Comparison of ENCODE assay signal across 11 mouse cellular contexts in the genomic region with DNA sequence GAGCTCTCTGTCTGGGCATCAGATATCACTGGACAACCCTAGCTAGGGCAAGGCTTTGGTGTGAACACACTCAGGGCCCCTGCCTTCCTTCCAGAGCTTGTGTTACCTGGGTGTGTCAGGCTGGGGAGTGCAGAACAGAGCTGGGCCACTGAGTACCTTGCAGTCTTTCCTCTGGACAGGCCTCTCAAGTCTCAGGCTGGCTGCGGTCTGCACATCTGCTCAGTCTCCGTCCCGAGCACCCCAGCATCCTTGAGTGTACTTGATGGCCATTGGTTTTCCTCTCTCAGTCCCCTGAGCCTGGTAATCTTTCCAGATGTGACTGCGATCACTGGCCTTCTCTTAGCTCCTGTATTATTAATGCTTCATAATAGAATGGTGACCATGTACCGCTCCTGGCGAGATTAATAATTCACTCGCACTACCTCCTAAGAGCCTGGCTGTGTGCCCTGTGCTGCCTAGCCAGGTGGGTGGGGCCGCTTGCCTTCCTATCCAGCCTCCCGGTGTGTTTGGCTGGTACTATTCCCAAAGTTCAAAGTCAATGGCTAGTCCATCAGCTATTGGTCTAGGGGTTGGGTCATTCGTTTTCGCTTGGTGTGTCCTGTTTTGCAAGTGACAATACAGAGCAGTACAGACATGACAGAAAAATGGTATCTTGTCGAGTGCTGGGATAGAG. TPM values are rescaled to one million over a fixed set of nuclear protein-coding genes. Genes with fewer than 3 reads are reported as not detected.
DNase-seq lines count a peak whose midpoint lies in the region; ATAC-seq and TF ChIP-seq lines count a peak whose summit lies in the region.
"Had no signal": no experiment of that assay in that cellular context is flagged by ENCODE, and none has a peak within 500 bp of the region (broad histone marks: within the 10 kb centered on the region; RNA-seq: fewer than 3 reads in every experiment).

No protein-coding gene starts in this region.

- intact Hi-C loops in gastrocnemius, adult 2 months (cut with DNase I): no loop called here

- H3K4me3 ChIP-seq in gastrocnemius, adult 2 months: no peak overlapping the region
- no peak overlapping the region for H3K4me3 ChIP-seq in heart, postnatal 0 days (ENCODE audit: low read depth, low read length)
- no peak overlapping the region for H3K4me3 ChIP-seq in kidney, embryonic 16.5 days (ENCODE audit: low read length)
- H3K4me3 ChIP-seq in lung, embryonic 16.5 days (ENCODE audit: low read length): no peak overlapping the region
- H3K4me3 ChIP-seq: embryonic facial prominence, embryonic 15.5 days; midbrain, embryonic 12.5 days had no signal

- TF ChIP-seq CTCF in gastrocnemius, adult 2 months (IDR thresholded peaks at IDR 0.05): no peak
- TF ChIP-seq CTCF in heart, postnatal 0 days (IDR thresholded peaks at IDR 0.05; ENCODE audit: low read depth): no peak

- H3K27ac ChIP-seq in gastrocnemius, adult 2 months: peak overlapping the region; percentile 85
- H3K27ac ChIP-seq in heart, postnatal 0 days (ENCODE audit: low read depth): peak overlapping the region; percentile 13; the same call in 1 of the 2 replicates
- peak overlapping the region; percentile 92 for H3K27ac ChIP-seq in kidney, embryonic 16.5 days (ENCODE audit: low read length)
- H3K27ac ChIP-seq in lung, embryonic 16.5 days (ENCODE audit: low read length): peak overlapping the region; percentile 59
- H3K27ac ChIP-seq: hindbrain, embryonic 14.5 days; midbrain, embryonic 12.5 days had no signal

- H3K27me3 ChIP-seq in heart, postnatal 0 days (ENCODE audit: control insufficient read depth, insufficient read depth, low read length): no peaks in the 10 kb centered on the region
- H3K27me3 ChIP-seq in kidney, embryonic 16.5 days (ENCODE audit: insufficient read depth, low read length): no peaks in the 10 kb centered on the region
- no peaks in the 10 kb centered on the region for H3K27me3 ChIP-seq in lung, embryonic 16.5 days (ENCODE audit: control insufficient read depth, insufficient read depth, low read depth, low read length)
- H3K27me3 ChIP-seq: embryonic facial prominence, embryonic 15.5 days; midbrain, embryonic 12.5 days had no signal

- no peak for DNase-seq in gastrocnemius, adult 2 months
- no peak for DNase-seq in gastrocnemius, adult 18-20 months (ENCODE audit: low spot score)
- no peak for DNase-seq in heart, postnatal 0 days (ENCODE audit: low spot score)
- no peak for DNase-seq in spleen, postnatal 36 days (ENCODE audit: low spot score in 2 of 2)

- H3K4me1 ChIP-seq in heart, postnatal 0 days (ENCODE audit: control insufficient read depth, insufficient read depth): peaks cover 57% of the 10 kb centered on the region
- peaks cover 61% of the 10 kb centered on the region for H3K4me1 ChIP-seq in kidney, embryonic 16.5 days (ENCODE audit: insufficient read depth, low read length)
- peaks cover 38% of the 10 kb centered on the region for H3K4me1 ChIP-seq in lung, embryonic 16.5 days (replicated peaks; ENCODE audit: control insufficient read depth, insufficient read depth, low read length)

- peaks cover 23% of the 10 kb centered on the region; the same call in 1 of the 2 replicates for H3K36me3 ChIP-seq in heart, postnatal 0 days (replicated peaks; ENCODE audit: control insufficient read depth, insufficient read depth, low read length)
- H3K36me3 ChIP-seq in kidney, embryonic 16.5 days (ENCODE audit: insufficient read depth, low read length): 0 out of 2 replicates have a peak, but pooled peaks cover 2% of the 10 kb centered on the region
- no peaks in the 10 kb centered on the region for H3K36me3 ChIP-seq in lung, embryonic 16.5 days (ENCODE audit: control insufficient read depth, insufficient read depth, low read length)

- no peaks in the 10 kb centered on the region for H3K9me3 ChIP-seq in heart, postnatal 0 days (replicated peaks; ENCODE audit: control insufficient read depth, low read length)
- H3K9me3 ChIP-seq in kidney, embryonic 16.5 days (ENCODE audit: low read length): no peaks in the 10 kb centered on the region
- no peaks in the 10 kb centered on the region for H3K9me3 ChIP-seq in lung, embryonic 16.5 days (ENCODE audit: control insufficient read depth, low read length)
- H3K9me3 ChIP-seq: embryonic facial prominence, embryonic 15.5 days; midbrain, embryonic 12.5 days had no signal

- no peak overlapping the region for H3K9ac ChIP-seq in heart, postnatal 0 days (replicated peaks; ENCODE audit: low read depth, low read length)
- H3K9ac ChIP-seq in kidney, embryonic 16.5 days (replicated peaks; ENCODE audit: low read length): no peak overlapping the region
- H3K9ac ChIP-seq in lung, embryonic 16.5 days (ENCODE audit: low read length): peak overlapping the region; percentile 33
- H3K9ac ChIP-seq: embryonic facial prominence, embryonic 15.5 days; hindbrain, embryonic 14.5 days; midbrain, embryonic 12.5 days had no signal

- H3K4me2 ChIP-seq in heart, postnatal 0 days (ENCODE audit: low read depth, low read length): no peak overlapping the region
- no peak overlapping the region for H3K4me2 ChIP-seq in kidney, embryonic 16.5 days (replicated peaks; ENCODE audit: low read depth, low read length)
- no peak overlapping the region for H3K4me2 ChIP-seq in lung, embryonic 16.5 days (ENCODE audit: low read depth, low read length)
- H3K4me2 ChIP-seq: embryonic facial prominence, embryonic 15.5 days; hindbrain, embryonic 14.5 days; midbrain, embryonic 12.5 days had no signal

- 67% methylated on average over 12 of the region's 12 CpGs for WGBS in heart, postnatal 0 days
- 73% methylated on average over 12 of the region's 12 CpGs for WGBS in kidney, embryonic 16.5 days
- WGBS in lung, embryonic 16.5 days: 70% methylated on average over 12 of the region's 12 CpGs

- ATAC-seq in heart, postnatal 0 days (ENCODE audit: insufficient read depth, low read depth): no peak
- ATAC-seq in kidney, embryonic 16.5 days (ENCODE audit: low FRiP score, low TSS enrichment): no peak
- ATAC-seq in lung, embryonic 16.5 days (ENCODE audit: low read depth): peak; percentile 48; the same call in 1 of the 2 replicates
- ATAC-seq in frontal cortex, adult (ENCODE audit: low TSS enrichment): no peak
- no peak for ATAC-seq in activated CD4-positive, CD25-positive, alpha-beta regulatory T cell, adult 4 months

- TF ChIP-seq EP300 in heart, postnatal 0 days (IDR thresholded peaks at IDR 0.05; ENCODE audit: low read depth): no peak

RNA-seq across cellular contexts. Expression of a gene that starts 34.6 kb away (rescaled TPM):
- total RNA-seq in gastrocnemius, adult 2 months (2021): 10 to 100 TPM in 1 of 2 experiments, 1 to 10 TPM in 1; 5.8 to 11.4 TPM
- 10 to 100 TPM in 1 of 2 experiments, 1 to 10 TPM in 1; 7.6 to 12.1 TPM for total RNA-seq in gastrocnemius, adult 18-20 months (2021)
- 31.8 and 35.0 TPM in 2 replicates for total RNA-seq in heart, postnatal 0 days (2014; rRNA removed; ENCODE audit: low replicate concordance)
- 15.4 and 16.2 TPM in 2 replicates for polyA plus RNA-seq in heart, postnatal 0 days (2015; fragmentation: Nextera tagmentation; extraction: Ambion mirVana)
- 12.1 and 14.9 TPM in 2 replicates for polyA plus RNA-seq in kidney, embryonic 16.5 days (2015; fragmentation: Nextera tagmentation; extraction: Ambion mirVana)
- polyA plus RNA-seq in lung, embryonic 16.5 days (2015; fragmentation: Nextera tagmentation; extraction: Ambion mirVana): 9.2 and 11.2 TPM in 2 replicates
- 10 to 100 TPM; 20.5 to 22.7 TPM for polyA plus RNA-seq in activated CD4-positive, CD25-positive, alpha-beta regulatory T cell, adult 4 months (2017; shearing (Covaris generic))

RNA-seq across cellular contexts. Expression of a gene that starts 58.6 kb away (rescaled TPM):
- under 1 TPM; 0.13 to 0.28 TPM for total RNA-seq in gastrocnemius, adult 2 months (2021)
- under 1 TPM; 0.24 to 0.32 TPM for total RNA-seq in gastrocnemius, adult 18-20 months (2021)
- 17.4 and 18.0 TPM in 2 replicates for total RNA-seq in heart, postnatal 0 days (2014; rRNA removed; ENCODE audit: low replicate concordance)
- polyA plus RNA-seq in heart, postnatal 0 days (2015; fragmentation: Nextera tagmentation; extraction: Ambion mirVana): 0.80 and 0.97 TPM in 2 replicates
- polyA plus RNA-seq in kidney, embryonic 16.5 days (2015; fragmentation: Nextera tagmentation; extraction: Ambion mirVana): 3.5 and 3.9 TPM in 2 replicates
- polyA plus RNA-seq in lung, embryonic 16.5 days (2015; fragmentation: Nextera tagmentation; extraction: Ambion mirVana): 3.5 and 3.6 TPM in 2 replicates
- polyA plus RNA-seq in activated CD4-positive, CD25-positive, alpha-beta regulatory T cell, adult 4 months (2017; shearing (Covaris generic)): 1 to 10 TPM; 3.9 to 4.9 TPM

Comparison
In these comparisons a context has a peak if more than half of its experiments do, and no peak if none do; other contexts are left out.
1. H3K27ac ChIP-seq: peak in every context shown above with its lines; median percentile 92 in kidney, embryonic 16.5 days; 85 in gastrocnemius, adult 2 months; 59 in lung, embryonic 16.5 days; 13 in heart, postnatal 0 days.